Mouse (Mus musculus): Measurements from ENCODE around the gene Grik3. TPM values are rescaled to one million over a fixed set of nuclear protein-coding genes. Genes with fewer than 3 reads are reported as not detected.

The Grik3 gene
- total RNA-seq, 2 experiments from 2014 or later, result 0.46 to 0.48 TPM

GRCm38 (mm10) chr4:125636616-125637304 is 146.3 kb downstream of the Grik3 start:
- peak in 1 of 2 experiments; percentile 41 for DNase-seq (ENCODE audit: low spot score in 2 of 2)

GRCm38 (mm10) chr4:125637364-125637763 is 146.9 kb downstream of the Grik3 start:
- no peak for DNase-seq (ENCODE audit: low spot score in 2 of 2)

GRCm38 (mm10) chr4:125640520-125640919 is 150.0 kb downstream of the Grik3 start:
- no peak for DNase-seq (ENCODE audit: low spot score in 2 of 2)

GRCm38 (mm10) chr4:125640921-125641663 is 150.6 kb downstream of the Grik3 start:
- DNase-seq (ENCODE audit: low spot score in 2 of 2), result no peak

- DNase-seq (ENCODE audit: low spot score in 2 of 2), result no peak
These were observed 154.4 kb downstream of the Grik3 start for GRCm38 (mm10) chr4:125644581-125645568.

- DNase-seq (ENCODE audit: low spot score in 2 of 2), result no peak
These were observed 161.3 kb downstream of the Grik3 start for GRCm38 (mm10) chr4:125651676-125652246.

GRCm38 (mm10) chr4:125656031-125656430 is 165.5 kb downstream of the Grik3 start:
- no peak for DNase-seq (ENCODE audit: low spot score in 2 of 2)

GRCm38 (mm10) chr4:125658376-125658775 is 167.9 kb downstream of the Grik3 start:
- no peak for DNase-seq (ENCODE audit: low spot score in 2 of 2)

- DNase-seq (ENCODE audit: low spot score in 2 of 2), result no peak
These were observed 171.5 kb downstream of the Grik3 start for GRCm38 (mm10) chr4:125661982-125662381.

- no peak for DNase-seq (ENCODE audit: low spot score in 2 of 2)
These were observed 172.8 kb downstream of the Grik3 start for GRCm38 (mm10) chr4:125663262-125663661.

- no peak for DNase-seq (ENCODE audit: low spot score in 2 of 2)
These were observed 175.5 kb downstream of the Grik3 start for GRCm38 (mm10) chr4:125665955-125666354.

- DNase-seq (ENCODE audit: low spot score in 2 of 2), result no peak
These were observed 191.5 kb downstream of the Grik3 start for GRCm38 (mm10) chr4:125682007-125682406.

GRCm38 (mm10) chr4:125687078-125687477 is 196.6 kb downstream of the Grik3 start:
- no peak for DNase-seq (ENCODE audit: low spot score in 2 of 2)

GRCm38 (mm10) chr4:125695431-125695830 is 204.9 kb downstream of the Grik3 start:
- no peak for DNase-seq (ENCODE audit: low spot score in 2 of 2)

- no peak for DNase-seq (ENCODE audit: low spot score in 2 of 2)
These were observed 205.9 kb downstream of the Grik3 start for GRCm38 (mm10) chr4:125696182-125696939.

- DNase-seq (ENCODE audit: low spot score in 2 of 2), result no peak
These were observed 207.1 kb downstream of the Grik3 start for GRCm38 (mm10) chr4:125697626-125698025.

GRCm38 (mm10) chr4:125699056-125699455 is 208.6 kb downstream of the Grik3 start:
- DNase-seq (ENCODE audit: low spot score in 2 of 2), result no peak

GRCm38 (mm10) chr4:125700331-125700730 is 209.8 kb downstream of the Grik3 start:
- DNase-seq (ENCODE audit: low spot score in 2 of 2), result no peak

GRCm38 (mm10) chr4:125702607-125703309 is 212.3 kb downstream of the Grik3 start:
- DNase-seq (ENCODE audit: low spot score in 2 of 2), result peak; percentile 41 to 51

- peak in 1 of 2 experiments; percentile 25 for DNase-seq (ENCODE audit: low spot score in 2 of 2)
These were observed 212.8 kb downstream of the Grik3 start for GRCm38 (mm10) chr4:125703310-125703690.
